In genomic region chr15:100125245-100125644, GRCm38 (mm10) we compare ENCODE assay signal across 12 mouse cellular contexts.
DNase-seq lines count a peak whose midpoint lies in the region; ATAC-seq lines count a peak whose summit lies in the region.
"Had no signal": no experiment of that assay in that cellular context is flagged by ENCODE, and none has a peak within 500 bp of the region (broad histone marks: within the 10 kb centered on the region; RNA-seq: fewer than 3 reads in every experiment).

No protein-coding gene starts in this region.

- H3K9ac ChIP-seq in heart, embryonic 11.5 days (ENCODE audit: low read depth, low read length), result no peak overlapping the region
- H3K9ac ChIP-seq: hindbrain, embryonic 15.5 days had no signal

- peaks cover 45% of the 10 kb centered on the region for H3K4me1 ChIP-seq in heart, embryonic 11.5 days (ENCODE audit: control insufficient read depth, insufficient read depth, low read length)
- H3K4me1 ChIP-seq in forebrain, embryonic 10.5 days, result peaks cover 31% of the 10 kb centered on the region

- H3K36me3 ChIP-seq in heart, embryonic 11.5 days (ENCODE audit: control insufficient read depth, insufficient read depth, low read length), result no peaks in the 10 kb centered on the region
- peaks cover 7% of the 10 kb centered on the region for H3K36me3 ChIP-seq in forebrain, embryonic 10.5 days (replicated peaks)
- H3K36me3 ChIP-seq: hindbrain, embryonic 15.5 days had no signal

- peak overlapping the region; percentile 54; the same call in 1 of the 2 replicates for H3K27ac ChIP-seq in heart, embryonic 11.5 days (ENCODE audit: low read depth, low read length)
- H3K27ac ChIP-seq in forebrain, embryonic 10.5 days, result no peak overlapping the region
- H3K27ac ChIP-seq: macrophage had no signal

- no peak overlapping the region for H3K4me3 ChIP-seq in heart, embryonic 11.5 days (ENCODE audit: low read depth, low read length)
- no peak overlapping the region for H3K4me3 ChIP-seq in forebrain, embryonic 10.5 days
- H3K4me3 ChIP-seq: hindbrain, embryonic 15.5 days had no signal

- DNase-seq in heart, adult 9 months (ENCODE audit: low spot score in 2 of 2), result peak; percentile 31 to 44
- no peak for DNase-seq in heart, postnatal 36 days
- DNase-seq in 416B (ENCODE audit: low read depth), result peak; percentile 92
- DNase-seq in kidney, postnatal 36 days, result peak; percentile 13 to 51
- no peak for DNase-seq in embryo, embryonic 10.5 days (ENCODE audit: low spot score)
- no peak for DNase-seq in retina, postnatal 1 day
- DNase-seq in forebrain, embryonic 10.5 days (ENCODE audit: extremely low spot score, low spot score), result no peak
- DNase-seq: right cerebral cortex, postnatal 14 days had no signal

- H3K4me2 ChIP-seq in heart, embryonic 11.5 days, result no peak overlapping the region
- H3K4me2 ChIP-seq: hindbrain, embryonic 15.5 days had no signal

- ATAC-seq in heart, embryonic 11.5 days (replicated peaks; ENCODE audit: insufficient number of reproducible peaks, low FRiP score, low TSS enrichment), result no peak
- ATAC-seq: forebrain, embryonic 16.5 days had no signal

- H3K27me3 ChIP-seq in heart, embryonic 11.5 days (ENCODE audit: control insufficient read depth, insufficient read depth, low read length), result no peaks in the 10 kb centered on the region
- H3K27me3 ChIP-seq in forebrain, embryonic 10.5 days (ENCODE audit: poor library complexity, severe bottlenecking), result no peaks in the 10 kb centered on the region
- H3K27me3 ChIP-seq: hindbrain, embryonic 15.5 days had no signal

- H3K9me3 ChIP-seq in heart, embryonic 11.5 days (replicated peaks; ENCODE audit: control insufficient read depth, low read length), result no peaks in the 10 kb centered on the region
- no peaks in the 10 kb centered on the region for H3K9me3 ChIP-seq in forebrain, embryonic 10.5 days
- H3K9me3 ChIP-seq: hindbrain, embryonic 15.5 days had no signal

- intact Hi-C loops in heart, postnatal 36 days (cut with DNase I), result no loop called here

- WGBS in heart, embryonic 11.5 days (ENCODE audit: insufficient replicate concordance), result 61% methylated on average over 6 of the region's 6 CpGs
- 86% methylated on average over 6 of the region's 6 CpGs for WGBS in forebrain, embryonic 10.5 days

Comparison
In these comparisons a context has a peak if more than half of its experiments do, and no peak if none do; other contexts are left out.
1. DNase-seq: peak in heart, adult 9 months (2 of 2), 416B (single experiment) and kidney, postnatal 36 days (2 of 2); none in heart, postnatal 36 days (0 of 2), embryo, embryonic 10.5 days (single experiment), retina, postnatal 1 day (single experiment) and forebrain, embryonic 10.5 days (single experiment).